Mouse (Mus musculus) hindbrain, embryonic 10.5 days (tissue): Measurements from ENCODE around the gene Dhx36. TPM values are rescaled to one million over a fixed set of nuclear protein-coding genes. Genes with fewer than 3 reads are reported as not detected.

ENCODE experiments used
- polyA plus RNA-seq: library from polyadenylated mRNA; unstranded; fragments of >200 nt; fragmentation: Nextera tagmentation; extraction: Ambion mirVana; gene quantifications from 2 replicates; pipeline ENCODE4 v1.2.1, GENCODE M21; 2016

Gene Dhx36
- polyA plus RNA-seq, 1 experiment from 2014 or later: 29.2 TPM

Other genes with a start within 250 kb of the Dhx36 start
- gene Arhgef26, start 168.7 kb downstream of the Dhx36 start, polyA plus RNA-seq: 8.8 and 10.9 TPM in 2 replicates
- gene Gpr149, start 98.1 kb upstream of the Dhx36 start, polyA plus RNA-seq: 0.30 and 0.39 TPM in 2 replicates